Mouse (Mus musculus) liver, embryonic 12.5 days (tissue): ENCODE data around the gene Tcte1. TPM values are rescaled to one million over a fixed set of nuclear protein-coding genes. Genes with fewer than 3 reads are reported as not detected.

ENCODE experiments used
- ATAC-seq: fragments of 200-750 bp; cut with Nextera tagmentation; 2 replicates; pipeline ENCODE4 v1.8.0; 2017; ENCODE audit warnings: moderate number of reproducible peaks, mild to moderate bottlenecking, moderate library complexity
- H3K27ac ChIP-seq: fragments of 300-500 bp; sonication (generic); 2 replicates; pipeline ENCODE4 v1.5.1; 2016; ENCODE audit warnings: mild to moderate bottlenecking
- H3K27me3 ChIP-seq: fragments of 300-500 bp; sonication (generic); replicated peaks from 2 replicates; pipeline ENCODE4 v1.6.1; 2016; ENCODE audit warnings: mild to moderate bottlenecking, moderate library complexity
- H3K36me3 ChIP-seq: fragments of 300-500 bp; sonication (generic); 2 replicates; pipeline ENCODE4 v1.6.1; 2016; ENCODE audit warnings: mild to moderate bottlenecking, moderate library complexity
- H3K4me1 ChIP-seq: fragments of 300-500 bp; sonication (generic); 2 replicates; pipeline ENCODE4 v1.6.1; 2016
- H3K4me2 ChIP-seq: fragments of 300-500 bp; sonication (generic); 2 replicates; pipeline ENCODE4 v1.6.1; 2016; ENCODE audit warnings: mild to moderate bottlenecking, moderate library complexity
- H3K4me3 ChIP-seq: fragments of 300-500 bp; sonication (generic); 2 replicates; pipeline ENCODE4 v1.5.1; 2016; ENCODE audit warnings: mild to moderate bottlenecking, moderate library complexity
- H3K9ac ChIP-seq: fragments of 300-500 bp; sonication (generic); 2 replicates; pipeline ENCODE4 v1.6.1; 2016; ENCODE audit warnings: mild to moderate bottlenecking, moderate library complexity
- H3K9me3 ChIP-seq: fragments of 300-500 bp; sonication (generic); replicated peaks from 2 replicates; pipeline ENCODE4 v1.6.1; 2016; ENCODE audit warnings: mild to moderate bottlenecking, moderate library complexity
- WGBS: fragments of 180-500 bp; shearing (Covaris S2); methylation state at CpG from one replicate; pipeline ENCODE4 v1.1.7; 2016; ENCODE audit not compliant: insufficient replicate concordance; 5-methylcytosine and 5-hydroxymethylcytosine counted together
- polyA plus RNA-seq: library from polyadenylated mRNA; unstranded; fragments of >200 nt; fragmentation: Nextera tagmentation; extraction: Ambion mirVana; gene quantifications from 2 replicates; pipeline ENCODE4 v1.2.1, GENCODE M21; 2016

The Tcte1 gene
- polyA plus RNA-seq, 1 experiment from 2014 or later, result 0.14 TPM

GRCm38 (mm10) chr17:45572103-45573086 lies 49.2 kb downstream of the Tcte1 start:
- Histone ChIP-seq H3K36me3 (peaks cover 51% of the 10 kb centered on the region), H3K27me3 (no peaks in the 10 kb centered on the region), H3K9ac (peak overlapping the region; percentile 99), H3K4me1 (peaks cover 63% of the 10 kb centered on the region), H3K4me2 (peak overlapping the region; percentile 98), H3K4me3 (peak overlapping the region; percentile 94), H3K27ac (peak overlapping the region; percentile 96), H3K9me3 (no peaks in the 10 kb centered on the region)
- peak; percentile 51 for ATAC-seq
- under 1% methylated on average over 57 of the region's 57 CpGs for WGBS

- H3K4me1 ChIP-seq, result peaks cover 57% of the 10 kb centered on the region
- peak within 1 kb of the TSS; percentile 96 for H3K27ac ChIP-seq
- H3K9ac ChIP-seq, result peak within 1 kb of the TSS; percentile 99
- 1% methylated on average over 41 of the region's 41 CpGs for WGBS
- H3K27me3 ChIP-seq, result no peaks in the 10 kb centered on the region
- H3K4me2 ChIP-seq, result peak within 1 kb of the TSS; percentile 98
- ATAC-seq, result peak; percentile 80
- no peaks in the 10 kb centered on the region for H3K9me3 ChIP-seq
- peaks cover 42% of the 10 kb centered on the region for H3K36me3 ChIP-seq
- peak within 1 kb of the TSS; percentile 94 for H3K4me3 ChIP-seq
These were observed 50.0 kb downstream of the Tcte1 start, which contains the start of gene Hsp90ab1 for GRCm38 (mm10) chr17:45573087-45573779. TSS of gene Hsp90ab1 (minus strand) at chr17:45573271.

GRCm38 (mm10) chr17:45573780-45574123 lies 50.5 kb downstream of the Tcte1 start:
- peaks cover 37% of the 10 kb centered on the region for H3K36me3 ChIP-seq
- H3K4me2 ChIP-seq, result peak overlapping the region; percentile 98
- H3K27me3 ChIP-seq, result no peaks in the 10 kb centered on the region
- H3K9me3 ChIP-seq, result no peaks in the 10 kb centered on the region
- H3K4me1 ChIP-seq, result peaks cover 59% of the 10 kb centered on the region
- H3K9ac ChIP-seq, result peak overlapping the region; percentile 99
- ATAC-seq, result peak; percentile 66
- peak overlapping the region; percentile 94 for H3K4me3 ChIP-seq
- 1% methylated on average over 18 of the region's 18 CpGs for whole genome bisulfite sequencing
- peak overlapping the region; percentile 96 for H3K27ac ChIP-seq

GRCm38 (mm10) chr17:45574129-45574761 lies 51.0 kb downstream of the Tcte1 start:
- Histone ChIP-seq H3K4me2 (peak overlapping the region; percentile 98), H3K9me3 (no peaks in the 10 kb centered on the region), H3K27ac (peak overlapping the region; percentile 96), H3K4me1 (peaks cover 54% of the 10 kb centered on the region), H3K9ac (peak overlapping the region; percentile 99), H3K27me3 (no peaks in the 10 kb centered on the region), H3K36me3 (peaks cover 32% of the 10 kb centered on the region), H3K4me3 (peak overlapping the region; percentile 94)
- peak; percentile 49 for ATAC-seq
- 3% methylated on average over 17 of the region's 17 CpGs for WGBS

- no peak overlapping the region for H3K4me3 ChIP-seq
- peak overlapping the region; percentile 96 for H3K27ac ChIP-seq
- H3K36me3 ChIP-seq, result peaks cover 22% of the 10 kb centered on the region
- no peaks in the 10 kb centered on the region for H3K9me3 ChIP-seq
- peak overlapping the region; percentile 98 for H3K4me2 ChIP-seq
- ATAC-seq, result no peak
- H3K27me3 ChIP-seq, result no peaks in the 10 kb centered on the region
- WGBS, result 87% methylated on average over 8 of the region's 8 CpGs
- H3K4me1 ChIP-seq, result peaks cover 52% of the 10 kb centered on the region
- peak overlapping the region; percentile 99; the same call in 1 of the 2 replicates for H3K9ac ChIP-seq
These were observed 52.1 kb downstream of the Tcte1 start for GRCm38 (mm10) chr17:45575123-45575897.

GRCm38 (mm10) chr17:45578242-45578641 lies 55.0 kb downstream of the Tcte1 start:
- Histone ChIP-seq H3K9ac (no peak overlapping the region), H3K36me3 (no peaks in the 10 kb centered on the region), H3K9me3 (no peaks in the 10 kb centered on the region), H3K27ac (peak overlapping the region; percentile 13; the same call in 1 of the 2 replicates), H3K4me1 (peaks cover 57% of the 10 kb centered on the region), H3K4me2 (no peak overlapping the region), H3K4me3 (no peak overlapping the region), H3K27me3 (no peaks in the 10 kb centered on the region)
- 67% methylated on average over 5 of the region's 5 CpGs for WGBS
- no peak for ATAC-seq

GRCm38 (mm10) chr17:45578843-45579242 lies 55.6 kb downstream of the Tcte1 start:
- H3K9ac ChIP-seq, result no peak overlapping the region
- peaks cover 2% of the 10 kb centered on the region for H3K36me3 ChIP-seq
- H3K4me3 ChIP-seq, result no peak overlapping the region
- no peaks in the 10 kb centered on the region for H3K27me3 ChIP-seq
- H3K9me3 ChIP-seq, result no peaks in the 10 kb centered on the region
- H3K4me1 ChIP-seq, result peaks cover 63% of the 10 kb centered on the region
- 54% methylated on average over 7 of the region's 7 CpGs for WGBS
- H3K27ac ChIP-seq, result peak overlapping the region; percentile 13; the same call in 1 of the 2 replicates
- ATAC-seq, result no peak
- no peak overlapping the region for H3K4me2 ChIP-seq

- Histone ChIP-seq H3K4me2 (no peak overlapping the region), H3K9ac (no peak overlapping the region), H3K27me3 (no peaks in the 10 kb centered on the region), H3K9me3 (no peaks in the 10 kb centered on the region), H3K4me3 (no peak overlapping the region), H3K27ac (0 out of 2 replicates have a peak overlapping the region, but pooled peaks have one; percentile 17), H3K4me1 (peaks cover 65% of the 10 kb centered on the region), H3K36me3 (peaks cover 9% of the 10 kb centered on the region)
- WGBS, result 70% methylated on average over 4 of the region's 4 CpGs
- ATAC-seq, result no peak
These were observed 56.3 kb downstream of the Tcte1 start for GRCm38 (mm10) chr17:45579554-45579953.

GRCm38 (mm10) chr17:45580958-45581477 lies 57.8 kb downstream of the Tcte1 start:
- no peak for ATAC-seq
- Histone ChIP-seq H3K36me3 (peaks cover 24% of the 10 kb centered on the region), H3K4me3 (no peak overlapping the region), H3K27me3 (no peaks in the 10 kb centered on the region), H3K4me2 (peak overlapping the region; percentile 26), H3K9me3 (no peaks in the 10 kb centered on the region), H3K4me1 (peaks cover 71% of the 10 kb centered on the region), H3K9ac (peak overlapping the region; percentile 35), H3K27ac (peak overlapping the region; percentile 92)
- 36% methylated on average over 12 of the region's 12 CpGs for WGBS

GRCm38 (mm10) chr17:45581567-45581983 lies 58.3 kb downstream of the Tcte1 start:
- H3K4me3 ChIP-seq, result no peak overlapping the region
- 4% methylated on average over 2 of the region's 2 CpGs for WGBS
- peaks cover 76% of the 10 kb centered on the region for H3K4me1 ChIP-seq
- peak overlapping the region; percentile 50 for H3K4me2 ChIP-seq
- peaks cover 29% of the 10 kb centered on the region for H3K36me3 ChIP-seq
- H3K9ac ChIP-seq, result peak overlapping the region; percentile 35; the same call in 1 of the 2 replicates
- no peaks in the 10 kb centered on the region for H3K27me3 ChIP-seq
- no peaks in the 10 kb centered on the region for H3K9me3 ChIP-seq
- ATAC-seq, result peak; percentile 25
- peak overlapping the region; percentile 92 for H3K27ac ChIP-seq

GRCm38 (mm10) chr17:45582188-45582587 lies 59.0 kb downstream of the Tcte1 start:
- Histone ChIP-seq H3K36me3 (peaks cover 35% of the 10 kb centered on the region), H3K9ac (peak overlapping the region; percentile 23; the same call in 1 of the 2 replicates), H3K4me3 (no peak overlapping the region), H3K4me1 (peaks cover 77% of the 10 kb centered on the region), H3K9me3 (no peaks in the 10 kb centered on the region), H3K4me2 (peak overlapping the region; percentile 50), H3K27ac (peak overlapping the region; percentile 92), H3K27me3 (no peaks in the 10 kb centered on the region)
- 37% methylated on average over 6 of the region's 6 CpGs for WGBS
- peak; percentile 77 for ATAC-seq
